Mouse (Mus musculus) lung, adult 2 months (tissue): ENCODE results near the gene Traip.

ENCODE experiments used
- CTCF ChIP-seq: fragments of 200-500 bp; IDR thresholded peaks from 2 replicates; pipeline ENCODE4 v1.5.1; 2011; ENCODE audit warnings: mild to moderate bottlenecking, low read length, control low read depth; ENCODE audit not compliant: insufficient read depth
- POLR2A ChIP-seq: fragments of 200-500 bp; IDR thresholded peaks from 2 replicates; pipeline ENCODE4 v1.6.1; 2011; ENCODE audit warnings: low read depth, mild to moderate bottlenecking, control low read depth, low read length, borderline replicate concordance; ENCODE audit errors: extremely low read depth

- TF ChIP-seq CTCF (no peak), POLR2A (no peak)
Measured at GRCm38 (mm10) chr9:107966676-107967075, 16.7 kb downstream of the Traip start.
